Mouse (Mus musculus) hindlimb bud, embryonic 11.5 days (tissue): ENCODE data around the gene Krt86.
"Not testable (repeated sequence)": the region's sequence is repeated elsewhere in the genome, so short reads cannot be mapped to it uniquely, and the experiment has no call there.

Experiments used
- DNase-seq: peaks from one replicate; pipeline ENCODE4 v3.0.0-alpha.2; 2012; ENCODE audit warnings: low read depth, low spot score; ENCODE audit errors: extremely low spot score

The Krt86 gene

DNA sequence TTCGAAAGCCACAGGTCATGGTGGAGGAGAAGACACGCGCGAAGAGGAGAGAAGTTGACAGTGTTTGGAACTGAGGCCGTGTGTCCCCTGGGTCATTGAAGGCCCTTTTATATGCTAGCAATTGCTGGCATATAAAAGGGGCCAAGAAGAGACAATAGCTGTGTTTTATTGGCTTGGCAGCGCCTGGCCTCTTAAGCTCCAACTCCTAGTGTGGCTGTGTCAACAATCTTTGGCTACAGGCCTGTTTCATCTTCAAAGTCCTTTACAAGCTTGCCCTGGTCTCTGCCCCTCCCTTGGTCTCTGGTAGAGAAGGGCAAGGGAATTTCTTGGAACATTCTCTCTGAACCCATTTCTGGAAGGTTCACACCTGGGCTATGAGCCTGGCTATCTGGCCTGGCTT is 18.2 kb downstream of the Krt86 start, which contains the start of gene Krt83:
Krt83 (minus strand) TSS at position 82 of the 400 bp plus-strand sequence.
- no peak for DNase-seq

DNA sequence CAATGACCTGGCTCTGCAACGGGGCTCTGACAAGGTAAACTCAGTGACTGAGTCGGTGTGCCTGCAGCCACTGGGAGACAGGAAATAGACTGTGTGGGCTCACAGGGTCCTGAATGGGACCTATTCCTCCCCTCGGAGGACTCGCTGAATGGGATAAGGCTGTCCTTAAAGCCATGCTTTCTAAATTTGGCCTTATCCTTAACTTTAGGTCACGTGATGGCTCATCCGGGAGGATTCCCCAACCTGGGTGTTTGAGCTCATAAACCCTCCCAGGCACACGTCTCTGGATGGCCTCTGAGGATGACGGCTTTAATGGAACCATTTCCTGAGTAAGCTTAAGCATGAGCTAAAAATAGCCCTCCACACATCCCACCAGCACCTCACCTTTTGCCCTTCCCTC is 19.4 kb downstream of the Krt86 start:
- DNase-seq = no peak

DNA sequence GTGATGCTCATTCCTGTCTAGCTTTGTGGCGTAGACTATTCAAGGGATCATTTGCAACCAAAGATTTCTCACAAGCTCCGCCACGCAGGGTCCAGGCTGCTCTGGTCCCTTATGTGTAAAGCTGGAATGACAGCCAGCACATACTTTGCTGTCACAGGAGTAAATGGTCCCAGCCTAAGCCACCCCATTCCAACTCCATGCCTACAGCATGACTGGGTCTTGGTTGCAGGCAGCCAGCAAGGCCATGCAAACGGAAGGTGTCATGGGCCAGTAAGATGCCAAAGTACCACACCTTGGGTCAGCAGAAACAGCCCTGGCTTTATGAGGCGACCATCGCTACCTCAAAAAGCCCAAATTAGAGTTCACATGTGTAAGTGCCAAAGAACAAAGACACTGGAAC is 20.4 kb downstream of the Krt86 start:
- DNase-seq = no peak

DNA sequence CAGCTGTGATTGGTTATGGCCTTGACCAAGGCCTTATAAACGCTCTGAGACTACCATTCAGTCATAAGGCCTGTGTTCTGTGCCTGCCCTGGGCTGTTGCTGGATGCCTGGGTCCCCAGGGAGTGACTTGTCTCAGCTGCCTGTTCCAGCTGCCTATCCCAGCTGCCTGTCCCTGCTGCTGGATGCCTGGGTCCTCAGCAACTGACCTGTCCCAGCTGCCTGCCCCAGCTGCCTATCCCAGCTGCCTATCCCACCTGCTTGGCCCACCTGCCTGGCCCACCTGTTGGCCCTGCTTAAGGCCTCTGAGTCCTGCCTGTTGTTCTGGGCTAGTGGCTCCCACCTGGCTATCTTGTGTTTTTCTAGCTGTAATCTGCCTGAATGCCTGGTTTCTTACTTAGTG is 20.9 kb downstream of the Krt86 start:
- DNase-seq = no peak

DNA sequence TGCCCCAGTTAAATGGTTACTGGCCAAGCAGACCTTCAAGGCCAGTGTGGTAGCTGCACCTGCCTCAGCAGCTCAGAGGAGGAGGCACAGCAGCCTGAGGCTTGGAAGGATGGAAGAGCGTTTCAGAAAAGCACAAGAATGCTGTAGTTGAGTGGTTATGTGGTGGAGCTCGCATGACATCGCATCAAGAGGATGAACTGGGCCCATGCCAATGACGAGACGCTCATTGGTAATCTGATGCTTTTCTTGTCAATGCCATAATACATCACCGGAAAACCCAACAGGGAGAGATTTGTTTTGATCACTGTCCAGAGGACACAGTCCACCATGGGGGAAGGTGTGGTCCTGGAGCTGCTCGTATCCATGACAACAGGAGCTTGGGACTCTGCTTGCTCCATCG is 22.0 kb downstream of the Krt86 start:
- no peak for DNase-seq

DNA sequence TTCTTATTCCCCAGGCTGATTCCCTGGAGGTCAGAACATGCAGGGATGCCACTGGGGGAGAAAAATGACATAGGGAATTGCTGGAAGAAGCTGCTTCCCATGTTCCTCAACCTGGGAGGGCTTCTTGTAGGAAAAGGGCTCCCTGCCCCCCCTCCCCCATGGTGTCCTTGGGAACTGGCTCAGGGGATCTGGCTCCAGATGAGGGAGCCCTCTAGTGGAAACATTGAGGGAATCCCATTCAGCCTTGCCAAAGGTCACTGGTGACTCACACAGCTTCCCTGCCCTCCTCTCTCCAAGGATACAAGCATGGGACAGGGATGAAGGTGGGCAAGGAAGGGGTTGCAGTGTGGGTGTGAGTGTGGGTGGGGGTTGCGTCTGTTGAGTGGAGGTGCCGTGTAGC is 23.9 kb downstream of the Krt86 start:
- no peak for DNase-seq

DNA sequence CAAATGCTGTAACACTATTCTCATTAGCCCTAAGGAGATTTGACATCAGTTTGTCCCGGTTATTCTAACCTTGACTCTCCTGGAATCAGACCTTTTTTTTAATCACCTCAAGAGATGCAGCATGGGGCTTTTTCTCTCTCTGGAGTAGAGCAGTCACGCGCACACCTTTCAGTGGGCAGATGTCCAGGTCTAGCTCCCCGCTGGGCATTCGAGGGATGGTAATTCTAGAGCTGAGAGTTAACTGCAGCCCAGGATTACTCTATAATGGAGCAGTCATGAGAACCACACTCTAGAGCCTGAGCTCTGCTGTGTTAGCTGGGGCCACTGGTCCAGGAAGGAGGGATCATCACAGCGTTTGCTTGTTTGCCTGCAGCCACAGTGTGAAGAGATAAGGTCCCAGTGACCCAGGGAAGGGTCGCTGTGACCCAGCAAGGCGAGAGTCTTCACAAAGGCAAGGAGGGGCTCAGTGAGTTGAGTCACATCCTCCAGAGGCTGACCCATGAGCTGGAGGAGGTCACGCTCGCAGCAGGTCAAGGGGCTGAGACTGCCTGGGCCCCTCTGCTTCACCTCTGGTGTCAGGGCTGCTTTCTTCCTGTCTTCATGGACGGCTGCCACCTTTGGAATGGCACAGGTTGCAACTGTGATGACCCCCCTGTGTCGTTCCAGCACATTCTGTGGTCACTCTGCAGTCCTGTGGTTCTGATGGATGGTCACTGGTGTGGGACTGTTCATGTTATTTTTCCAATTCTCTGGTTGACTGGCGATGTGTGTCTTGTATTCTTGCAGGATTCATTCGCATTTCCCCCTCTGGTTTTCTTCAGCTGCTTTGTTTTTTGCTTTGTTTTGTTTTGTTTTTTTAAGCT is 33.8 kb downstream of the Krt86 start:
- no peak for DNase-seq

DNA sequence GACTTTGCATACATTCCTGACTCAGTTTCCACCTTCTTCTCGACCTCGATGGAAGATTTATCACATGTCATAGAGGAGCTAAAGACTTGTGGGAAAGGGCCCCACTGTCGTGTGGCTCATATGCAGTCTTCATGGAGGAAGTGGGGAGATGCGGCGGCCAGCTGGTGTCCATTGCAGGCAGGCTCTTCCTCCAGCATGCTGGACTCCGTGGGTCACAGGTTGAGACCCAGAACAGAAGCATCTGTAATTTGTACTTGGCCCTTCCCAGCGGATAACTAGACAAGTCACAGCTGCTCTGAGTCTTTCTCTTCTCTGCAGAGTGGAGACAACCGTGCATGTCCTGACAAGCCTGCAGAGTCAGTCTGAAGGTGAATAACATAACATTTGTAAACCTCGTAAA is 35.0 kb downstream of the Krt86 start:
- no peak for DNase-seq

DNA sequence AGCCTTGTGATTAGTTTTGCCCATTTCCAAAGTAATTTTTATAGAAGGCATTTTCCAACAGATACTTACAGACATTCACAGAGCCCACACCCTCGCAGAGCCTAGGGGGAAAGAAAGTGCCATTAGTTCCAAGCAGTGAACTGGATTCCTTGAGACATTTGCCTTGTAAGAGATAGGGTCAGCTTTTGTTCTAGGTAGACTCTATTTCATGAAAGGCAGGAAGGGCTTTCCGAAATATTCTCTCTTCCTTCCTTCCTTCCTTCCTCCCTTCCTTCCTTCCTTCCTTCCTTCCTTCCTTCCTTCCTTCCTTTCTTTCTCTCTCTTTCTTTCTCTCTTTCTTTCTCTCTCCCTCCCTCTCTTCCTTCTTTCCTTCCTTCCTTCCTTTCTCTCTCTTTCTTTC is 43.9 kb downstream of the Krt86 start, which contains the start of gene Gm49425:
Gm49425 (minus strand) TSS at position 101 of the 400 bp plus-strand sequence.
- not testable (repeated sequence) for DNase-seq

DNA sequence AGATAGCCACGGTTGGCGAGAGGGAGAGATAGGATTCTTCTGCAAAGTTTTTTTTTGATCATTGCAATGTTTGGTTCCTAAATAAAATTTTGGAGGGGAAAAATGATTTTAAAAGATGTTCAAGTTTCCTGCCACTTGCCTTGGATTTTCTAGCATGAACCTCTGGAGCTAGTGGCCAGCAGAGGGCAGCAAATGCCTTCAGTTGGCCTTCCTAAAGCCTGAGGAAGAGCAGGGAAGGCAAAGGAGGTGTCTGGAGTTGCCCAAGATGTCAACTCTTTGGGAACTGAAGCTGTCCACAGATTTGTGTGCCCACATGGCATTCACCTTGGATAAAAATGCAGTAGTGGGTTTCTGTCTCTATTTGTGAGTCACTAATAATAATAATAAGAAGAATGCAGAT is 46.5 kb downstream of the Krt86 start:
- peak; percentile 24 for DNase-seq

DNA sequence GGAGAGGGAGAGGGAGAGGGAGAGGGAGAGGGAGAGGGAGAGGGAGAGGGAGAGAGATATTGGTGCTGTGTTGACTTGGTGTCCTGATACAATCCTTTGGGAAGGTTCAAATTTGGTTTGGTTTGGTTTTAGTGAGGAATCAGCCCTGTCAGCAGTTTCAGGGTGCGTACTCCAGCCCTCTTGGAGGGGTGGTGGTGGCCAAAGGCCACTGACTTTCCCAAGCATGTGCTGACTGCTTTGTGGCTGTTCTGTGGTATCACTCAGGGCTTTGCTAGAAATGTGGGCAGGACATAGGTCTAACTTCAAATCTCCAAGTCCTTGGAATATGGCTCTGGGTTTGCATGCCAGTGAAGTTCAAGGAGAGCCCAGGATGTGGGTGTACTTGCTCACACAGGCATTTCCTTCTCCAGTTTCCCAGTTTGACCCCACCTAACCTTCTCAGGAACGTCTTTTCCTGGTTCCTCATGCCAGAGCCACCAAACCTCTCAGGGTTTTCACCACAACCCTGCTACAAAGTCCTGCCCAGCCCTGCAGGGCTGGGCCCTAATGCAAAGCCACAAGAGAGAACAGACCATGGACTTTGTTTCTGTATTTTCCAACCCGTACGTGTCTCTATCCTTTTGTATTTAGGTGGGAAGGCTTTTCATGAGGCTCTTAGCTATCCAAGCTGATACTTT is 49.4 kb downstream of the Krt86 start:
- DNase-seq = no peak
